Mouse (Mus musculus) frontal cortex, postnatal 36 days (tissue): ENCODE measurements around the gene Gpx8.

Source experiments
- DNase-seq, 2 experiments: peaks; one replicate each; pipeline ENCODE4 v3.0.0; 2022; ENCODE audit warnings: low spot score in 2 of 2

Gene Gpx8

GRCm38 (mm10) chr13:113023274-113024143, 22.7 kb downstream of the Gpx8 start:
- no peak for DNase-seq

- DNase-seq = no peak
Observed at GRCm38 (mm10) chr13:113022467-113022866, 23.7 kb downstream of the Gpx8 start.

- DNase-seq = no peak
Observed at GRCm38 (mm10) chr13:113021521-113021920, 24.7 kb downstream of the Gpx8 start.

GRCm38 (mm10) chr13:113013174-113013953, 32.8 kb downstream of the Gpx8 start:
- DNase-seq = peak in 1 of 2 experiments; percentile 32

- no peak for DNase-seq
Observed at GRCm38 (mm10) chr13:113012683-113013082, 33.5 kb downstream of the Gpx8 start.

GRCm38 (mm10) chr13:113000576-113001318, 45.5 kb downstream of the Gpx8 start:
- DNase-seq = no peak

- DNase-seq = no peak
Observed at GRCm38 (mm10) chr13:113000090-113000489, 46.1 kb downstream of the Gpx8 start.

GRCm38 (mm10) chr13:112998427-112999201, 47.6 kb downstream of the Gpx8 start:
- DNase-seq = peak; percentile 64 to 75

- DNase-seq = no peak
Observed at GRCm38 (mm10) chr13:112997369-112997768, 48.8 kb downstream of the Gpx8 start.

GRCm38 (mm10) chr13:112996407-112996806, 49.8 kb downstream of the Gpx8 start:
- no peak for DNase-seq

GRCm38 (mm10) chr13:112994191-112994590, 52.0 kb downstream of the Gpx8 start:
- peak; percentile 47 to 53 for DNase-seq

- no peak for DNase-seq
Observed at GRCm38 (mm10) chr13:112993531-112994152, 52.6 kb downstream of the Gpx8 start, which contains the start of gene Mcidas. Mcidas (plus strand) TSS chr13:112993845.
